Mouse (Mus musculus) heart, postnatal 0 days (tissue): ENCODE measurements at regions not wholly inside any gene's neighbourhood (a gene's known extent, or its start where the extent isn't known, plus 50 kb on each side); places are given as distances from the start of the nearest gene placed in this dataset.

ENCODE experiments used
- CTCF ChIP-seq: IDR thresholded peaks from 2 replicates; pipeline ENCODE4 v1.5.1; 2016; ENCODE audit warnings: antibody characterized with exemption, control low read depth, low read depth
- EP300 ChIP-seq: IDR thresholded peaks from 2 replicates; pipeline ENCODE4 v1.6.1; 2016; ENCODE audit warnings: antibody characterized with exemption, low read depth

- TF ChIP-seq CTCF (no peak), EP300 (no peak)
Observed at GRCm38 (mm10) chr10:68935843-68936242, 212.4 kb downstream of the Tmem26 start.
